Mouse (Mus musculus) layer of hippocampus, postnatal 14 days (tissue): ENCODE results near the gene Dazap2. TPM values are rescaled to one million over a fixed set of nuclear protein-coding genes. Genes with fewer than 3 reads are reported as not detected.

Source experiments
- DNase-seq, 2 experiments: peaks; one replicate each; pipeline ENCODE4 v3.0.0; 2021 to 2022; ENCODE audit warnings: low spot score in 2 of 2, mixed read lengths in 1 of 2
- long read RNA-seq, 2 experiments: library from polyadenylated mRNA; stranded (forward); transcript quantifications; one replicate each; pipeline ENCODE4 v2.0.0; 2021
- total RNA-seq, 2 experiments: library from RNA; stranded (reverse); gene quantifications; 2 replicates each; pipeline ENCODE4 v1.2.3; 2021

The Dazap2 gene
- total RNA-seq, result 100 to 1,000 TPM; 105 to 107 TPM
- long read RNA-seq, experiment 1, transcript Dazap2-201 (4 exons, 2,135 nt), result major isoform, 103 of 128 reads
- long read RNA-seq, experiment 1, partial matches to known transcripts, result 9 of 128 reads
- long read RNA-seq, experiment 1, other reads (novel, unspliced or antisense), result 15 of 128 reads
- long read RNA-seq, experiment 2, transcript Dazap2-201 (4 exons, 2,135 nt), result major isoform, 141 of 176 reads
- long read RNA-seq, experiment 2, partial matches to known transcripts, result 16 of 176 reads
- long read RNA-seq, experiment 2, other reads (novel, unspliced or antisense), result 17 of 176 reads

- peak; percentile 94 to 98 for DNase-seq
Measured at GRCm38 (mm10) chr15:100614996-100615824, at the start of gene Dazap2. Gene Dazap2, plus strand, starts transcription at chr15:100615349.

GRCm38 (mm10) chr15:100566531-100566930 lies 48.6 kb upstream of the Dazap2 start:
- no peak for DNase-seq

- no peak for DNase-seq
Measured at GRCm38 (mm10) chr15:100569239-100569638, 45.9 kb upstream of the Dazap2 start.

GRCm38 (mm10) chr15:100573946-100574345 lies 41.2 kb upstream of the Dazap2 start:
- no peak for DNase-seq

- DNase-seq, result no peak
Measured at GRCm38 (mm10) chr15:100574378-100574777, 40.8 kb upstream of the Dazap2 start.

DNA sequence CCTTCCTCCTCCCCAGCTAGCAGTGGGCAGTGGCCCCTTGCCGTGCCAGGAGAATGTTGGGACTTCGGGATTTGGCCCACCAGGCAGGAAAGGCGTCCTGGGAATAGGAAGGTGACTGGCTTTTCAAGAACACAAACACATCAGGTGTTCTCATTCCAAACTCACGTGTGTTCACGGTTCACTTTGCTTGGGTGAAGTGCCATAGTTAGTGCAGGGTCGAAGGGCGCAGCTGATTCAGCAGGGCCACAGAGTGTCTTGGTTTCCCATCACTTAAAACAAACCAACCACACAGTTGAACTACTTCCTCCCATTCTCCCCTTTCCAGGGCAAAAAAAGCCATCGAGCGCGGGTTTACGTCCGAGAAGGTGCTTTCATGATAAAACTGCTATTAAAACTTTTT lies 39.8 kb upstream of the Dazap2 start:
- DNase-seq, result no peak

DNA sequence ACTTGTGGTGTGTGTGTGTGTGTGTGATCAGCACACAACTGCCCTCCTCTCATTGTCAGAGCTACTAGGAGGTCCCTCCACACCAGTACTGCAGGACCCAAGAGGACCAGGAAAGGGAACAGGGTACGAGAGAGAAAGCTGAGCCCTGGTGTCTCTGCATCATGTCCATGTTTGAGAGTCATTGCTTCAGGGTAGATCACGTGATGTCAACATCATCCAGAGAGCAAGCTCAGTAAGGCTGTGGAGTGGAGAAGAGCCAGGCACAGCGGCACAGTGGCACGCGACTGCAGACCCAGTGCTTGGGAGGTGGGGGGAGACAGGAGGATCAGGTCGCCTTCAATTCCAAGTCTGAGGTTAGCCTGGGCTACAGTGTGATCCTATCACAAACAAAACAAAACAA lies 38.8 kb upstream of the Dazap2 start:
- no peak for DNase-seq

- no peak for DNase-seq
Measured at GRCm38 (mm10) chr15:100576810-100577209, 38.3 kb upstream of the Dazap2 start.

DNA sequence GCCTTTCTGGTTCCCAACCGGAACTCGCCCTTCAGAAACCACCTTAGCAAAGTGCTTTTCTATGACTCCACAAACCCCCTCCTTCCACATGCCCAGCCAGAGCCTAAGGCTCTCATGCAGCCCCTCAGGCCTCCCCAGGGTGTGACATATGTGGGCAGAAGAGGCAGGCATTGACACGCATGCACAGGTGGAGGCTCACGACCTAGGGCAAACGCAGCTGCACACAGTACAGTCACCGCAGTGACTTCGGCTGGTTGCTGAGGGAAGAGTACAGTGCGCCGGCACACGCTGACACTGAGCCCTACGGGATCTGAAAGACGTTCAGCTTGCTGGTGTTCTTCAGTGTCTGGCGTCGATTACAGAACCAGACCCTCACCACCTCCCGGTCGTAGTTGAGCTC lies 37.2 kb upstream of the Dazap2 start:
- no peak for DNase-seq

DNA sequence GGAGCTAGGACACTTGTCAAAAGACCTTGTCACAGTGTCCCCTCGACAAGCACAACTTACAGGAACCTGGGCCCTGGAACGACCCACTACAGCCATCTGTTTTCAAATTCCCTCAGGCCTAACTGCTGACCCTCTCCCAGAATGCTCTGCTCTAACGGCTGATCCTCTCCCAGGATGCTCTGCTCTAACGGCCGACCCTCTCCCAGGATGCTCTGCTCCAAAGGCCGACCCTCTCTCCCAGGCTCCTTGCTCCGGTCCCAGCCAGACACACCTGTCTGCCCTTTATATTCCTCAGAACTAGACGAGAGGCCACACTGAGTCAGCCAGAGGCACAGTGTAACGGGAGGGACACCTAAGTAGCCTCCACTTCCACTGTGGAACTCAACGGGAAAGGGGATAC lies 35.0 kb upstream of the Dazap2 start:
- DNase-seq, result no peak

DNA sequence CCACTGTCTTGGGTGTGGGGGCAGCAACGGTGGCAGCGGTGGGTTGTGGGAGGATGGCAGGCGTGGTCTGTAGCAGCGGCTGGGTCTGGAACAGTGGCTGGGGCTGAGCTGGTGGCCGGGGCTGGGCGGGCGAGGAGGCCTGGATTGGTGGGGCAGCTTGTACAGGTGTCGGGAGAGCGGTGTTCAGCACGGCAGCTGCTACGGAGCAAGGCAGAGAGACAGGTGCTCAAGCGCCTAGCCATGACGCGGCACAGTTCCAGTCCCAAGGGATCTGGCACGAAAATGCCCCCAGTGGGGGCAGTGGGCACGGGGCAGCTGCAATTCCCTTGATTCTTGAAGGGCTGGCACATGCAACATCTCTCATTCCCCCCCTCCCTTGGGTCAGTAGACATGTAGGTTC lies 29.2 kb upstream of the Dazap2 start:
- no peak for DNase-seq

GRCm38 (mm10) chr15:100587166-100587565 lies 28.0 kb upstream of the Dazap2 start:
- no peak for DNase-seq

- DNase-seq, result no peak
Measured at GRCm38 (mm10) chr15:100588297-100588696, 26.9 kb upstream of the Dazap2 start.

GRCm38 (mm10) chr15:100590436-100590835 lies 24.7 kb upstream of the Dazap2 start:
- DNase-seq, result no peak

DNA sequence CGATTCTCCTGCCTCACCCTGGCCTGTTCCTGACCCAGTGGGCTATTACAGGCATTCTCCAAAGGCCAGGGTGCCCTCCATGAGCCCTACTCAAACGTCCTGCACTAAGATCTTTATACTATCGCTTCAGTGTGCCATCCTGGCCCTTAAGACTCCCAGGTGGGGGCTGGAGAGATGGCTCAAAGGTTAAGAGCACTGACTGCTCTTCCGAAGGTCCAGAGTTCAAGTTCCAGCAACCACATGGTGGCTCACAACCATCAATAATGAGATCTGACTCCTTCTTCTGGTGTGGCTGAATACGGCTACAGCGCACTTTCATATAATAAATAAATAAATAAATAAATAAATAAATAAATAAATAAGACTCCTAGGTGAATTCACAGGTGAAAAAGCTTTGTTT lies 22.3 kb upstream of the Dazap2 start:
- no peak for DNase-seq

DNA sequence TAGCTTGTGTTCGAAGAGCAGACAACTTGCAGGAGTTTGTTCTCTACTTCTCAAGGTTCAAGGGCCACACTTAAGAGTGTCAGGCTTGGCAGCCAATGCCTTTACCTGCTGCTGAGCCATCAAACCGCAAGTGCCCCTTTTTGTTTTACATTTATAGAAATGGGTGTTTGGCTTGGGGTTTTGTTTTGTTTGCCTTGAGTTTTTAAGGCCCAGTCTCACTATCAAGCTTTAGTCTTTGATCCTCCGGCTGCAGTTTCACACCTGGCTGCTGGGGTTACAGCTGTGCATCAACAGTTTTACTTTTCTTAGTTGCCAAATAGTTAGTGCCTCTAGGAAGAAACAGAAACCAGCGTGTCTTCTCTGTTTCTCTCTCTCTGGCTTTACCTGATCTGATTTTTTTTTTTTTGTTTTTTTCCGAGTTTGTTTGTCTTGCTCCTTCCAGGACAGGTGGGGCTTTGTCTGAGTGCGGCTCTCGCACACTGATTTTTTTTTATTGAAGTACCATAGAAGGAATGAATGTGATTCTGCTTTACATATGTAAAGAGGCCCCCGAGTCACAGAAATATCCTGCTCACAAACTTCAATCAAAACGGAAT lies 16.8 kb upstream of the Dazap2 start:
- DNase-seq, result no peak

DNA sequence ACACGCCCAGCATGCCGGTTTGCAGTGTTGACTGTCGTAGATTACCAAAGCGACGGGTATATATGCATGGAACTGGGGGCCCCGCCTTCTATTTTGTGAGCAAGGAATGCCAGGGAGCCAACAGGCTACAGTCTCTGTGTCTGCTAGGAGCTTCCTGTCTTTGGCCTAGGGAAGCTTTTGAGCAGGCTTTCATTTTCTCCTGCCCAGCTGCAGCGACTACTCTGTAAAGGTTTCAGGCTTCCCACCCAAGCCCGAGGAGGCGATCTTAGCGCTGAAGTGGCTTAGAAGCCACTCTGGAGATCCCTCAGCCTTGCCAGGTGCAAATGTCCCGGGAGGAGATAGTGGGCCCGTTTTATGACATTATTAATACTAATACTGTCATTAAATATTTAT lies 16.3 kb upstream of the Dazap2 start:
- peak in 1 of 2 experiments; percentile 31 for DNase-seq

DNA sequence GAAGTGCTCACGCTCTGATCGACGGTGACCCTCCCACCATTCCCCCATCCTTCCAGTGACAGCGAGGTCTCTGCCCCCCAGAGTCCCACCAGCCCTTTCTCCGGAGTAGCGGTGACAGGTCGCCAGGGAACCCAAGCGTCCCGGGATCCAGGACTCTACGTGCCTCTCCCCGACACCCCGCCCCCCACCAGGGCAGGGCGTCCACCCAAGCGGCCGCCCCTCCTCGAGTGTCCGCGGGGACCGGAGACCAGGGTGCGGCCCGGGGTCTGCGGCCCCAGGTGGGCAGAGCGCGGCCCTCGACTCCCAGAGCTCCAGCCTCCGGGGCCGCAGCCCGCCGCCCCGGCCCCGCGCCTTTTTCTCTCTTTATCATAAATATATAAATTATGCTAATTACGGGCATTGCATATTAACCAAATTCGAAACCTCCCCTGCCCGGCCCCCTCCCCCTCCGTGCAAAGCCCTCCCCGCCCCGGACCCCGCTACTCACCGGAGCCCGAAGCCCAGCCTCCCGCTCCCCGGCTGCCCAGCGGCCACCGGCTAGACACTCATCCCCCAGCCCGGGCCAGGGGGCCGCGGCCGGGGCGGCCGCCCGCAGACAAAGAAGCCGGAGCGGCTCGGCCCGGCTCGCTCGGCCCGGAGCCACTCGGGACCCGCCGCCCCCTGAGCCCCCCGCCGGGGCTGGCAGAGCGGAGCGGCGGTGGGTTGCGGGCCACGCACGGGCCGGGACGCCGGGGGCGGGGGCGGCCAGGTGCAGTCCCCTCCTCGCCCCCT lies 15.7 kb upstream of the Dazap2 start, which contains the start of gene Pou6f1:
Gene Pou6f1, minus strand, starts transcription at position 709 of the 771 bp plus-strand sequence.
- DNase-seq, result peak; percentile 34 to 37

DNA sequence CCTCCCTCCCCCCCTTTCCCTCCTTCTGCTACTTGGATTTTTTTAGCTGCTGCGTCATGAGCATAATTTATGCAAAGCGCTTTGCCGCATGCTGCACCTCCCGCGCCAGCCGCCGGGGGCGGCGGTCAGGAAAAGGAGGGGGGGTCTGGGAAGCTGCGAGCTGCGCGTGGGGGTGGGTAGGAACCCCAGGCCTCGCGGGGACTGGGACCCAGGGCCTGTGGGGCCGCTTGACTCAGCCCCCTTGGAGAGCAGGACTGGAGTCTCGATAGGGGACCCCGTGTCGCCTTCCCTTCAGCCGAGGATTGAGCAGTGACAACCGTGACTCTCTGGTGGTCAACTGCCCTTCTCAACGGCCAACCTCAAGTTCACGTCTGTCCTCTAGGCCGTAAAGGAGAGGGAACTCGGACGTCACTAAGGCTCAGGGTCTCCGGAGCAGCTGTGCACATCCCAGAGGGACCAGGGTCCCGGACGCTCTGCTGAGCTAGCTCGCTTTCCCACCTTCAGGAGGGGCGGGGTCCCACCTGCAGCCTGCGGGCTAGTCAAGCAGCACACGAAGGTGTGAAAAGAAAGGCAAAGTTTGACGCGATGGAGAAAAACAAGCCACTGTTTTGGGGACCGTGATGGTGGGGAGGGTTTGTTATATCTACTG lies 15.0 kb upstream of the Dazap2 start:
- peak; percentile 74 for DNase-seq

DNA sequence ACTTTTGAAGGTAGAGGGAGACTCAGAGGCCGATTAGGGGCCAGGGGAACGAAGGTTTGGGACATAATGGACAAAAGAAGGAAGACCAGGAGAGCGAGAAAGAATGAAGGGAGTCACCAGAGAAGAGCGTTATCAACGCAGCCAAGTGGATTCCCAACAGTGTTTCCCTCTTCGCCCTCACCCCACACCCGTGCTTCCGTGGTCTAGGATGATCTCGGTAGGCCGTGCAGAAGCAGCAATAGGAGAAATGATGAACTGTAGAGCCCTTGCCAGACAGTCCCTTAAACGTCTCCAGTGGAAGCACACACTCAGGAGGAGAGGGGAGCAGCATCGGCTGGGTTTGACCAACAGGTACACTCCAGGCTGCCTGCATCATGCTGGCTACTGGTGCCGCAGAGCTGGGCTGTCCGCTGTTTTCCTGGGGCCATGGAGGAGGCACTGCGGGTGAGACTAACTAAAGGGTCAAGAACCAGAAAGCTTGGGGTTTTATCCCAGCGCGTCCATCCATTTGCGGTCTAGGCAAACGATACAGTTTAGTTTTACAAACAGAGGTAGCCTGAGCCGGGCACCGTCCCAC lies 14.4 kb upstream of the Dazap2 start:
- DNase-seq, result no peak
